Mouse (Mus musculus) myocyte (in vitro differentiated cells): ENCODE results near the gene Timm17a. TPM values are rescaled to one million over a fixed set of nuclear protein-coding genes. Genes with fewer than 3 reads are reported as not detected.

ENCODE experiments used
- H3K27me3 ChIP-seq: one replicate; pipeline ENCODE4 v1.6.1; 2011; ENCODE audit not compliant: control insufficient read depth, insufficient read depth, insufficient read length
- H3K36me3 ChIP-seq: one replicate; pipeline ENCODE4 v1.6.1; 2011; ENCODE audit not compliant: control insufficient read depth, insufficient read depth
- H3K4me2 ChIP-seq: one replicate; pipeline ENCODE4 v1.6.1; 2011; ENCODE audit warnings: low read depth, control low read depth
- H3K4me3 ChIP-seq: one replicate; pipeline ENCODE4 v1.5.1; 2011; ENCODE audit warnings: mild to moderate bottlenecking, control low read depth, moderate library complexity
- H3K79me2 ChIP-seq: one replicate; pipeline ENCODE4 v1.6.1; 2011; ENCODE audit not compliant: control insufficient read depth, insufficient read depth
- H3ac ChIP-seq: one replicate; pipeline ENCODE4 v1.6.1; 2011; ENCODE audit not compliant: control insufficient read depth, insufficient read length
- CEBPB ChIP-seq: IDR thresholded peaks from 2 replicates; pipeline ENCODE4 v1.6.1; 2011; ENCODE audit warnings: mild to moderate bottlenecking, moderate library complexity; ENCODE audit not compliant: poor library complexity, insufficient read depth, severe bottlenecking
- E2F4 ChIP-seq: IDR thresholded peaks from one replicate; pipeline ENCODE4 v1.6.1; 2011; ENCODE audit warnings: mild to moderate bottlenecking, control low read depth, moderate library complexity; ENCODE audit not compliant: insufficient read depth
- MAX ChIP-seq: IDR thresholded peaks from one replicate; pipeline ENCODE4 v1.6.1; 2011; ENCODE audit warnings: low read depth, mild to moderate bottlenecking, control low read depth
- MYOD1 ChIP-seq, 3 experiments: IDR thresholded peaks; one replicate each; pipeline ENCODE4 v1.6.1; 2011; ENCODE audit warnings: control low read depth in 2 of 3, low read depth in 2 of 3, mild to moderate bottlenecking in 2 of 3, moderate library complexity in 1 of 3; ENCODE audit not compliant: insufficient read length in 2 of 3, control insufficient read depth in 1 of 3
- MYOG ChIP-seq, 3 experiments: IDR thresholded peaks; one replicate each; pipeline ENCODE4 v1.6.1; 2011; ENCODE audit warnings: control low read depth in 2 of 3, low read depth in 2 of 3, mild to moderate bottlenecking in 2 of 3; ENCODE audit not compliant: insufficient read length in 2 of 3, control insufficient read depth in 1 of 3, insufficient read depth in 1 of 3
- POLR2A ChIP-seq: IDR thresholded peaks from one replicate; pipeline ENCODE4 v1.6.1; 2011; ENCODE audit warnings: low read depth, mild to moderate bottlenecking, control low read depth, moderate library complexity; ENCODE audit not compliant: insufficient read length
- POLR2AphosphoS2 ChIP-seq: IDR thresholded peaks from one replicate; pipeline ENCODE4 v1.6.1; 2011; ENCODE audit warnings: low read depth, control low read depth; ENCODE audit not compliant: insufficient read length
- REST ChIP-seq: IDR thresholded peaks from one replicate; pipeline ENCODE4 v1.6.1; 2011; ENCODE audit warnings: mild to moderate bottlenecking, control low read depth, moderate library complexity; ENCODE audit not compliant: insufficient read depth, insufficient read length
- SRF ChIP-seq: IDR thresholded peaks from one replicate; pipeline ENCODE4 v1.6.1; 2011; ENCODE audit warnings: low read depth; ENCODE audit not compliant: control insufficient read depth, insufficient read length
- TCF12 ChIP-seq: IDR thresholded peaks from one replicate; pipeline ENCODE4 v1.6.1; 2011; ENCODE audit warnings: mild to moderate bottlenecking, control low read depth; ENCODE audit not compliant: poor library complexity, insufficient read depth, severe bottlenecking
- TCF3 ChIP-seq: IDR thresholded peaks from one replicate; pipeline ENCODE4 v1.6.1; 2011; ENCODE audit warnings: low read depth, control low read depth; ENCODE audit not compliant: insufficient read length
- USF1 ChIP-seq: IDR thresholded peaks from one replicate; pipeline ENCODE4 v1.6.1; 2011; ENCODE audit warnings: low read depth, mild to moderate bottlenecking, control low read depth, moderate library complexity
- polyA plus RNA-seq: library from polyadenylated mRNA; unstranded; fragments of >200 nt; fragmentation: generic; extraction: Trizol; gene quantifications from one replicate; pipeline ENCODE4 v1.2.1, GENCODE M21; 2012; ENCODE audit warnings: missing spikeins

Gene Timm17a
- polyA plus RNA-seq, 1 experiment: 172 TPM

GRCm38 (mm10) chr1:135283287-135283825 lies 30.2 kb downstream of the Timm17a start:
- H3K4me2 ChIP-seq: peak overlapping the region; percentile 77
- H3K27me3 ChIP-seq: no peaks in the 10 kb centered on the region
- no peaks in the 10 kb centered on the region for H3K79me2 ChIP-seq
- H3K4me3 ChIP-seq: peak overlapping the region; percentile 28
- no peaks in the 10 kb centered on the region for H3K36me3 ChIP-seq
- peak overlapping the region; percentile 8 for H3ac ChIP-seq
- TF ChIP-seq CEBPB: no peak
- no peak for TF ChIP-seq POLR2AphosphoS2
- peak in 1 of 3 experiments; percentile 61 for TF ChIP-seq MYOD1 (IDR thresholded peaks at IDR 0.05; ENCODE audit: control insufficient read depth in 1 of 3, insufficient read length in 2 of 3, low read depth in 2 of 3)
- no peak for TF ChIP-seq REST
- no peak for TF ChIP-seq TCF12
- TF ChIP-seq MYOG (IDR thresholded peaks at IDR 0.05; ENCODE audit: control insufficient read depth in 1 of 3, insufficient read depth in 1 of 3, insufficient read length in 2 of 3, low read depth in 2 of 3): peak in 1 of 3 experiments; percentile 71
- no peak for TF ChIP-seq MAX
- TF ChIP-seq E2F4: no peak

GRCm38 (mm10) chr1:135282536-135283286 lies 30.9 kb downstream of the Timm17a start:
- Histone ChIP-seq H3K4me3 (peak overlapping the region; percentile 28), H3K27me3 (no peaks in the 10 kb centered on the region), H3K79me2 (no peaks in the 10 kb centered on the region), H3ac (peak overlapping the region; percentile 8), H3K36me3 (no peaks in the 10 kb centered on the region), H3K4me2 (peak overlapping the region; percentile 77)
- no peak for TF ChIP-seq POLR2A
- TF ChIP-seq TCF12: no peak
- no peak for TF ChIP-seq CEBPB
- TF ChIP-seq TCF3: no peak
- no peak for TF ChIP-seq SRF
- no peak for TF ChIP-seq MYOD1 (IDR thresholded peaks at IDR 0.05; ENCODE audit: control insufficient read depth in 1 of 3, insufficient read length in 2 of 3, low read depth in 2 of 3)
- no peak for TF ChIP-seq E2F4

GRCm38 (mm10) chr1:135281841-135282240 lies 31.7 kb downstream of the Timm17a start:
- Histone ChIP-seq H3K36me3 (no peaks in the 10 kb centered on the region), H3K4me2 (no peak overlapping the region), H3K27me3 (no peaks in the 10 kb centered on the region), H3ac (no peak overlapping the region), H3K79me2 (no peaks in the 10 kb centered on the region), H3K4me3 (no peak overlapping the region)
- TF ChIP-seq TCF12 (no peak), MAX (no peak), USF1 (no peak), POLR2A (no peak), E2F4 (no peak), MYOD1 (IDR thresholded peaks at IDR 0.05; ENCODE audit: control insufficient read depth in 1 of 3, insufficient read length in 2 of 3, low read depth in 2 of 3) (no peak), POLR2AphosphoS2 (no peak), CEBPB (no peak), SRF (no peak), REST (no peak), TCF3 (no peak), MYOG (IDR thresholded peaks at IDR 0.05; ENCODE audit: control insufficient read depth in 1 of 3, insufficient read depth in 1 of 3, insufficient read length in 2 of 3, low read depth in 2 of 3) (no peak)

- TF ChIP-seq REST (no peak), TCF3 (no peak), USF1 (no peak), CEBPB (no peak), MYOG (IDR thresholded peaks at IDR 0.05; ENCODE audit: control insufficient read depth in 1 of 3, insufficient read depth in 1 of 3, insufficient read length in 2 of 3, low read depth in 2 of 3) (no peak), MYOD1 (IDR thresholded peaks at IDR 0.05; ENCODE audit: control insufficient read depth in 1 of 3, insufficient read length in 2 of 3, low read depth in 2 of 3) (no peak), POLR2AphosphoS2 (no peak), MAX (no peak), SRF (no peak), POLR2A (no peak), TCF12 (no peak), E2F4 (no peak)
- Histone ChIP-seq H3K4me3 (no peak overlapping the region), H3K36me3 (no peaks in the 10 kb centered on the region), H3K4me2 (peak overlapping the region; percentile 2), H3K27me3 (no peaks in the 10 kb centered on the region), H3K79me2 (no peaks in the 10 kb centered on the region), H3ac (no peak overlapping the region)
These were observed 32.9 kb downstream of the Timm17a start for GRCm38 (mm10) chr1:135280646-135281045.

- no peak for TF ChIP-seq MAX
- no peak for TF ChIP-seq POLR2A
- no peak for TF ChIP-seq USF1
- no peak for TF ChIP-seq POLR2AphosphoS2
- TF ChIP-seq TCF3: no peak
- no peak for TF ChIP-seq SRF
- no peak for TF ChIP-seq TCF12
- no peak for TF ChIP-seq REST
- no peak for TF ChIP-seq CEBPB
- TF ChIP-seq MYOD1 (IDR thresholded peaks at IDR 0.05; ENCODE audit: control insufficient read depth in 1 of 3, insufficient read length in 2 of 3, low read depth in 2 of 3): no peak
- no peak for TF ChIP-seq MYOG (IDR thresholded peaks at IDR 0.05; ENCODE audit: control insufficient read depth in 1 of 3, insufficient read depth in 1 of 3, insufficient read length in 2 of 3, low read depth in 2 of 3)
- no peak for TF ChIP-seq E2F4
- Histone ChIP-seq H3K4me3 (no peak overlapping the region), H3ac (no peak overlapping the region), H3K27me3 (no peaks in the 10 kb centered on the region), H3K36me3 (no peaks in the 10 kb centered on the region), H3K4me2 (no peak overlapping the region), H3K79me2 (no peaks in the 10 kb centered on the region)
These were observed 42.2 kb downstream of the Timm17a start for GRCm38 (mm10) chr1:135271371-135271770.
